Mouse (Mus musculus): ENCODE measurements around the gene Pcdh15. TPM values are rescaled to one million over a fixed set of nuclear protein-coding genes. Genes with fewer than 3 reads are reported as not detected.

The Pcdh15 gene
- total and polyA plus RNA-seq, 2 experiments from 2014 or later: 9.8 to 38.2 TPM

GRCm38 (mm10) chr10:73280438-73280837 is 181.3 kb downstream of the Pcdh15 start:
- ATAC-seq (ENCODE audit: low FRiP score) (no peak), DNase-seq (ENCODE audit: low spot score) (no peak)
- Histone ChIP-seq H3K4me2 (ENCODE audit: low read depth, low read length, poor library complexity, severe bottlenecking) (no peak overlapping the region), H3K9ac (replicated peaks; ENCODE audit: low read length, poor library complexity, severe bottlenecking) (no peak overlapping the region), H3K36me3 (ENCODE audit: insufficient read depth, low read length) (no peaks in the 10 kb centered on the region), H3K27ac (ENCODE audit: low read depth, low read length) (no peak overlapping the region), H3K9me3 (ENCODE audit: low read length) (no peaks in the 10 kb centered on the region), H3K4me3 (ENCODE audit: low read depth, low read length) (no peak overlapping the region), H3K4me1 (ENCODE audit: insufficient read depth, low read length) (no peaks in the 10 kb centered on the region), H3K27me3 (ENCODE audit: insufficient read depth, low read length) (no peaks in the 10 kb centered on the region)
- no peak for TF ChIP-seq CTCF (IDR thresholded peaks at IDR 0.05)
- WGBS: 69% methylated on average over 4 of the region's 4 CpGs

DNA sequence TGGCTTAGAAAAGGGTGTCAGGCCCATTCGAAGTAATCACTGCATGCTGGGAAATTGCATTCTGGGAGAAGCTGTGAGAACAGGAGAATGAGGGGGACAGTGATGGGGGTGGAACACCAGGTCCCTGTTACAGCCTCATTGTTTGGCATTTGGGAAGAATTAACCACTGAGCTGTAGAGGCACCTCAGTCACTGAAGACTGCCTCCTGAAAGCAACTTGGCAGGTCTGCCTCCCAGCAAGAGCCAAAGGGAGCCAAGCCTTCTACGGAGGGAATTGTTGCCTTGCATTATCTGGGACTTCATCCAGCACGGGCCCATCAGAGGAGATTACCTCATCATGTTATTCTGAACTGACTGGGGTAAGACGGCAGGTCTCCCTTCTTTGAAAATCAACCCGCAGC is 197.3 kb downstream of the Pcdh15 start:
- 49% methylated on average over 5 of the region's 5 CpGs for WGBS
- peak; percentile 4 for DNase-seq (ENCODE audit: low spot score)
- ATAC-seq (ENCODE audit: low FRiP score): no peak
- H3K4me3 ChIP-seq (ENCODE audit: low read depth, low read length): no peak overlapping the region
- no peak overlapping the region for H3K4me2 ChIP-seq (ENCODE audit: low read depth, low read length, poor library complexity, severe bottlenecking)
- no peak overlapping the region for H3K27ac ChIP-seq (ENCODE audit: low read depth, low read length)
- H3K9ac ChIP-seq (replicated peaks; ENCODE audit: low read length, poor library complexity, severe bottlenecking): no peak overlapping the region
- TF ChIP-seq CTCF (IDR thresholded peaks at IDR 0.05): no peak
- no peaks in the 10 kb centered on the region for H3K4me1 ChIP-seq (ENCODE audit: insufficient read depth, low read length)
- H3K9me3 ChIP-seq (ENCODE audit: low read length): no peaks in the 10 kb centered on the region
- no peaks in the 10 kb centered on the region for H3K36me3 ChIP-seq (ENCODE audit: insufficient read depth, low read length)
- H3K27me3 ChIP-seq (ENCODE audit: insufficient read depth, low read length): no peaks in the 10 kb centered on the region

DNA sequence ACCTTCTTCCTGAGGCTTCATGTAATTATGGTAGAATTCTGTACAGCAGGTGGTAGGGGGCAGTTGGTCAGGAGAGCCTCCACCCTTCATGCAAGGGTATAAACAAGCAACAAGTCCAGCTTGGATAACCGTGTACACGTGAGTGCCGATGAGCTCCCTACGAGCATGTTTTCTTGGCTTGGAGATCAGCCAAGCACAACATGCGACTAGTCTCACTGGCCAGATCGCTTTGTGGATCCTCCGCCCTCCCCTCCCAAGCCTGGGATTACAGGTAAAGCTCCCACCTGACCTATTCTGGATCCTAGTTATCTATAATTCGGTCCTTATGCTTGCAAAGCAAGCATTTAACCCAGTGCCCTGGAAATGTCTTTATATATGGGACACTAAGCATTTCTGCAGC is 202.8 kb downstream of the Pcdh15 start:
- no peak overlapping the region for H3K27ac ChIP-seq (ENCODE audit: low read depth, low read length)
- H3K4me2 ChIP-seq (ENCODE audit: low read depth, low read length, poor library complexity, severe bottlenecking): no peak overlapping the region
- WGBS: 77% methylated on average over 8 of the region's 8 CpGs
- no peaks in the 10 kb centered on the region for H3K27me3 ChIP-seq (ENCODE audit: insufficient read depth, low read length)
- H3K4me3 ChIP-seq (ENCODE audit: low read depth, low read length): no peak overlapping the region
- H3K9me3 ChIP-seq (ENCODE audit: low read length): no peaks in the 10 kb centered on the region
- H3K9ac ChIP-seq (replicated peaks; ENCODE audit: low read length, poor library complexity, severe bottlenecking): no peak overlapping the region
- no peaks in the 10 kb centered on the region for H3K36me3 ChIP-seq (ENCODE audit: insufficient read depth, low read length)
- DNase-seq (ENCODE audit: low spot score): no peak
- ATAC-seq (ENCODE audit: low FRiP score): no peak
- no peaks in the 10 kb centered on the region for H3K4me1 ChIP-seq (ENCODE audit: insufficient read depth, low read length)
- no peak for TF ChIP-seq CTCF (IDR thresholded peaks at IDR 0.05)

DNA sequence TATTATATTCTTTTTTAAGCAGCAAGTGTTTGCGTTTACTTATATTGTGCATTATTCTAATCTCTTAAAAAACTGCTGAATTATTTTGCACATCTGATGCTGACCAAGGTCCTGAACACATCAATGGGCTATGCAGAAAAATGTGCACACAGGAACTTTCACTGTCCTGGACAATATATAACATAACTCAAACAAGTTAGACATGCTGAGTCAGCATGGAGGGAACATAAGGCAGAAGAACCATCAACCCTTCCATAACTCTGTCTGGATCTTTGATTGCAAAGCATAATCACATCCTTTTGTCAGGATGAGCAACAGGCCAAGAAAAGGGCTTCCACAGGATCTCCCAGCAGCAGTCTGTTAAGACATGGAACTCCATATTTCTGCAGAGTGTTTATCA is 207.5 kb downstream of the Pcdh15 start:
- Histone ChIP-seq H3K9me3 (ENCODE audit: low read length) (no peaks in the 10 kb centered on the region), H3K36me3 (ENCODE audit: insufficient read depth, low read length) (no peaks in the 10 kb centered on the region), H3K4me2 (ENCODE audit: low read depth, low read length, poor library complexity, severe bottlenecking) (no peak overlapping the region), H3K27ac (ENCODE audit: low read depth, low read length) (no peak overlapping the region), H3K4me3 (ENCODE audit: low read depth, low read length) (no peak overlapping the region), H3K27me3 (ENCODE audit: insufficient read depth, low read length) (no peaks in the 10 kb centered on the region), H3K9ac (replicated peaks; ENCODE audit: low read length, poor library complexity, severe bottlenecking) (no peak overlapping the region), H3K4me1 (ENCODE audit: insufficient read depth, low read length) (no peaks in the 10 kb centered on the region)
- ATAC-seq (ENCODE audit: low FRiP score) (no peak), DNase-seq (ENCODE audit: low spot score) (no peak)
- no peak for TF ChIP-seq CTCF (IDR thresholded peaks at IDR 0.05)
- WGBS: 92% methylated on average over 1 of the region's 1 CpGs

DNA sequence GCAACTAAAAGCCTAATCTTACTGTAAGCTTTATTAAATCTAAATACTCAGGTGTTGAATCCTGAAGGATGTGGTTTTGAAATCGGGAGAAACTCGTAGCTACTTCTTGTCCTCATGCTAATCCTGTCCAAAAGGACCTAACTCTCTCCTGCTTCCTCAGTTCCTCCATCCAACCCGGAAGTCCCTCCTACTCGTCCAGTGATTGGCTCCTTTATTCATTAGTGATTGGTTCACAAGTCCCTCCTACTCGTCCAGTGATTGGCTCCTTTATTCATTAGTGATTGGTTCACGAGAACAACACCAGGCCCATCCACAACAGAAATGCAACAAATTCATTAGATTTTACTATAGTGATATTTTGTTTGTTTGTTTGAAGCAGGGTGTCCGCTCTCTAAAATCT is 227.7 kb downstream of the Pcdh15 start:
- Histone ChIP-seq H3K36me3 (ENCODE audit: insufficient read depth, low read length) (no peaks in the 10 kb centered on the region), H3K4me3 (ENCODE audit: low read depth, low read length) (no peak overlapping the region), H3K4me1 (ENCODE audit: insufficient read depth, low read length) (no peaks in the 10 kb centered on the region), H3K9ac (replicated peaks; ENCODE audit: low read length, poor library complexity, severe bottlenecking) (no peak overlapping the region), H3K4me2 (ENCODE audit: low read depth, low read length, poor library complexity, severe bottlenecking) (no peak overlapping the region), H3K27me3 (ENCODE audit: insufficient read depth, low read length) (no peaks in the 10 kb centered on the region), H3K9me3 (ENCODE audit: low read length) (no peaks in the 10 kb centered on the region), H3K27ac (ENCODE audit: low read depth, low read length) (no peak overlapping the region)
- TF ChIP-seq CTCF (IDR thresholded peaks at IDR 0.05): no peak
- 86% methylated on average over 7 of the region's 7 CpGs for WGBS
- DNase-seq (ENCODE audit: low spot score) (no peak), ATAC-seq (ENCODE audit: low FRiP score) (no peak)

- WGBS: 93% methylated on average over 1 of the region's 1 CpGs
- H3K36me3 ChIP-seq (ENCODE audit: insufficient read depth, low read length): no peaks in the 10 kb centered on the region
- no peak overlapping the region for H3K4me3 ChIP-seq (ENCODE audit: low read depth, low read length)
- no peak overlapping the region for H3K4me2 ChIP-seq (ENCODE audit: low read depth, low read length, poor library complexity, severe bottlenecking)
- no peaks in the 10 kb centered on the region for H3K9me3 ChIP-seq (ENCODE audit: low read length)
- H3K27me3 ChIP-seq (ENCODE audit: insufficient read depth, low read length): no peaks in the 10 kb centered on the region
- DNase-seq (ENCODE audit: low spot score) (no peak), ATAC-seq (ENCODE audit: low FRiP score) (no peak)
- H3K4me1 ChIP-seq (ENCODE audit: insufficient read depth, low read length): no peaks in the 10 kb centered on the region
- H3K9ac ChIP-seq (replicated peaks; ENCODE audit: low read length, poor library complexity, severe bottlenecking): no peak overlapping the region
- H3K27ac ChIP-seq (ENCODE audit: low read depth, low read length): no peak overlapping the region
- no peak for TF ChIP-seq CTCF (IDR thresholded peaks at IDR 0.05)
These were observed 234.3 kb downstream of the Pcdh15 start for GRCm38 (mm10) chr10:73333426-73333825.
